Mouse (Mus musculus): ENCODE results near the gene Sycp2.

- TF ChIP-seq CTCF (IDR thresholded peaks at IDR 0.05; ENCODE audit: low read depth) = no peak
- TF ChIP-seq EP300 (IDR thresholded peaks at IDR 0.05; ENCODE audit: low read depth) = no peak
Observed at GRCm38 (mm10) chr2:178450236-178450635, 42.8 kb upstream of the Sycp2 start.
